Mouse (Mus musculus): ENCODE data around the gene Tfe3. TPM values are rescaled to one million over a fixed set of nuclear protein-coding genes. Genes with fewer than 3 reads are reported as not detected.
"Not testable (repeated sequence)": the region's sequence is repeated elsewhere in the genome, so short reads cannot be mapped to it uniquely, and the experiment has no call there.

Tfe3 gene
- total RNA-seq (2021): 10 to 100 TPM; 15.0 to 16.8 TPM

- DNase-seq (ENCODE audit: low spot score): peak; percentile 92
- intact Hi-C loops (cut with DNase I): no loop called here
Measured at GRCm38 (mm10) chrX:7762137-7762920, at the start of gene Tfe3. Gene Tfe3 (plus strand): TSS chrX:7762560.

GRCm38 (mm10) chrX:7713764-7714134 is 48.6 kb upstream of the Tfe3 start:
- DNase-seq (ENCODE audit: low spot score); intact Hi-C loops (cut with DNase I): not testable (repeated sequence)

GRCm38 (mm10) chrX:7714135-7714899 is 48.0 kb upstream of the Tfe3 start, which contains the start of gene Wdr45:
Gene Wdr45 (plus strand): TSS chrX:7714333.
- intact Hi-C loops (cut with DNase I): not testable (repeated sequence)
- DNase-seq (ENCODE audit: low spot score): peak; percentile 89

GRCm38 (mm10) chrX:7716058-7716457 is 46.3 kb upstream of the Tfe3 start:
- intact Hi-C loops (cut with DNase I); DNase-seq (ENCODE audit: low spot score): not testable (repeated sequence)

GRCm38 (mm10) chrX:7721514-7722281 is 40.7 kb upstream of the Tfe3 start, which contains the start of gene Gm45208:
Gene Gm45208 (plus strand): TSS chrX:7722245.
- peak; percentile 57 for DNase-seq (ENCODE audit: low spot score)
- intact Hi-C loops (cut with DNase I): no loop called here

GRCm38 (mm10) chrX:7722282-7722611 is 40.1 kb upstream of the Tfe3 start:
- intact Hi-C loops (cut with DNase I): no loop called here
- no peak for DNase-seq (ENCODE audit: low spot score)

GRCm38 (mm10) chrX:7722691-7723090 is 39.7 kb upstream of the Tfe3 start:
- intact Hi-C loops (cut with DNase I): no loop called here
- DNase-seq (ENCODE audit: low spot score): no peak

GRCm38 (mm10) chrX:7724135-7724534 is 38.2 kb upstream of the Tfe3 start:
- DNase-seq (ENCODE audit: low spot score): no peak
- intact Hi-C loops (cut with DNase I): no loop called here

GRCm38 (mm10) chrX:7725841-7726240 is 36.5 kb upstream of the Tfe3 start:
- no peak for DNase-seq (ENCODE audit: low spot score)
- intact Hi-C loops (cut with DNase I): no loop called here

GRCm38 (mm10) chrX:7727176-7727575 is 35.2 kb upstream of the Tfe3 start:
- no peak for DNase-seq (ENCODE audit: low spot score)
- intact Hi-C loops (cut with DNase I): no loop called here

- intact Hi-C loops (cut with DNase I): no loop called here
- peak; percentile 62 for DNase-seq (ENCODE audit: low spot score)
Measured at GRCm38 (mm10) chrX:7728215-7728921, 34.0 kb upstream of the Tfe3 start, which contains the start of gene Praf2. Gene Praf2 (plus strand): TSS chrX:7728439.

- no peak for DNase-seq (ENCODE audit: low spot score)
- intact Hi-C loops (cut with DNase I): no loop called here
Measured at GRCm38 (mm10) chrX:7728922-7729265, 33.5 kb upstream of the Tfe3 start.

GRCm38 (mm10) chrX:7733571-7734156 is 28.7 kb upstream of the Tfe3 start:
- intact Hi-C loops (cut with DNase I): loop anchor here (2.0 kb wide), 1 partner anchor 21 kb away; no protein-coding TSS in a partner anchor
- peak; percentile 21 for DNase-seq (ENCODE audit: low spot score)

- intact Hi-C loops (cut with DNase I): no loop called here
Measured at GRCm38 (mm10) chrX:7739336-7740081, 22.9 kb upstream of the Tfe3 start.

GRCm38 (mm10) chrX:7740082-7740819 is 22.1 kb upstream of the Tfe3 start:
- DNase-seq (ENCODE audit: low spot score): no peak
- intact Hi-C loops (cut with DNase I): no loop called here

More at GRCm38 (mm10) chrX:7739336-7740081, 22.9 kb upstream of the Tfe3 start:
- no peak for DNase-seq (ENCODE audit: low spot score)

- intact Hi-C loops (cut with DNase I): no loop called here
- no peak for DNase-seq (ENCODE audit: low spot score)
Measured at GRCm38 (mm10) chrX:7741103-7741502, 21.3 kb upstream of the Tfe3 start.

GRCm38 (mm10) chrX:7743470-7743869 is 18.9 kb upstream of the Tfe3 start:
- intact Hi-C loops (cut with DNase I): no loop called here
- no peak for DNase-seq (ENCODE audit: low spot score)

- intact Hi-C loops (cut with DNase I): no loop called here
- DNase-seq (ENCODE audit: low spot score): no peak
Measured at GRCm38 (mm10) chrX:7744940-7745339, 17.4 kb upstream of the Tfe3 start.

Data from heart, postnatal 25 days (tissue).